Mouse (Mus musculus) embryonic facial prominence, embryonic 11.5 days (tissue): ENCODE data around the gene Srrm2. TPM values are rescaled to one million over a fixed set of nuclear protein-coding genes. Genes with fewer than 3 reads are reported as not detected.
A peak's percentile ranks its signal among the peaks of the same experiment; 100 is the strongest.

Experiments
- ATAC-seq: fragments of 200-750 bp; cut with Nextera tagmentation; replicated peaks from 2 replicates; pipeline ENCODE4 v1.8.0; 2017; ENCODE audit warnings: low read depth; ENCODE audit not compliant: insufficient number of reproducible peaks, low FRiP score, low TSS enrichment
- DNase-seq: peaks from one replicate; pipeline ENCODE4 v3.0.0-alpha.2; 2015; ENCODE audit warnings: low spot score
- H3K27ac ChIP-seq: fragments of 300-500 bp; sonication (generic); replicated peaks from 2 replicates; pipeline ENCODE4 v1.5.1; 2014; ENCODE audit warnings: mild to moderate bottlenecking, low read depth, low read length, control low read depth
- H3K27me3 ChIP-seq: fragments of 300-500 bp; sonication (generic); 2 replicates; pipeline ENCODE4 v1.6.1; 2014; ENCODE audit warnings: mild to moderate bottlenecking, low read length, moderate library complexity, mixed read lengths; ENCODE audit not compliant: control insufficient read depth, insufficient read depth
- H3K36me3 ChIP-seq: fragments of 300-500 bp; sonication (generic); replicated peaks from 2 replicates; pipeline ENCODE4 v1.6.1; 2014; ENCODE audit warnings: low read depth, mild to moderate bottlenecking, low read length, moderate library complexity, mixed read lengths; ENCODE audit not compliant: control insufficient read depth, insufficient read depth
- H3K4me1 ChIP-seq: fragments of 300-500 bp; sonication (generic); 2 replicates; pipeline ENCODE4 v1.6.1; 2014; ENCODE audit warnings: low read length, mixed read lengths; ENCODE audit not compliant: control insufficient read depth, insufficient read depth
- H3K4me2 ChIP-seq: fragments of 300-500 bp; sonication (generic); 2 replicates; pipeline ENCODE4 v1.6.1; 2014; ENCODE audit warnings: low read depth, mild to moderate bottlenecking, control low read depth, low read length, moderate library complexity
- H3K4me3 ChIP-seq: fragments of 300-500 bp; sonication (generic); 2 replicates; pipeline ENCODE4 v1.5.1; 2014; ENCODE audit warnings: low read depth, low read length, control low read depth
- H3K9ac ChIP-seq: fragments of 300-500 bp; sonication (generic); replicated peaks from 2 replicates; pipeline ENCODE4 v1.6.1; 2014; ENCODE audit warnings: mild to moderate bottlenecking, control low read depth, low read length
- H3K9me3 ChIP-seq: fragments of 300-500 bp; sonication (generic); replicated peaks from 2 replicates; pipeline ENCODE4 v1.6.1; 2016; ENCODE audit warnings: mild to moderate bottlenecking, low read length, inconsistent platforms, mixed read lengths; ENCODE audit not compliant: control insufficient read depth
- WGBS: fragments of 180-500 bp; shearing (Covaris S2); extraction: QIAGEN DNeasy Blood & Tissue Kit; methylation state at CpG from one replicate; pipeline ENCODE4 v1.1.7; 2014; 5-methylcytosine and 5-hydroxymethylcytosine counted together
- polyA plus RNA-seq: library from polyadenylated mRNA; unstranded; fragments of >200 nt; fragmentation: Nextera tagmentation; extraction: Ambion mirVana; gene quantifications from 2 replicates; pipeline ENCODE4 v1.2.1, GENCODE M21; 2014

The Srrm2 gene
- polyA plus RNA-seq, 1 experiment from 2014 or later, result 346 TPM

- 93% methylated on average over 13 of the region's 13 CpGs for WGBS
- DNase-seq, result no peak
- Histone ChIP-seq H3K9me3 (no peaks in the 10 kb centered on the region), H3K36me3 (peaks cover 28% of the 10 kb centered on the region), H3K27ac (no peak overlapping the region), H3K4me3 (no peak overlapping the region), H3K4me2 (no peak overlapping the region), H3K4me1 (no peaks in the 10 kb centered on the region), H3K9ac (no peak overlapping the region), H3K27me3 (no peaks in the 10 kb centered on the region)
- no peak for ATAC-seq
Observed at GRCm38 (mm10) chr17:23755689-23756088, 34.6 kb upstream of the Srrm2 start.

GRCm38 (mm10) chr17:23757581-23757980 lies 32.8 kb upstream of the Srrm2 start:
- no peak for DNase-seq
- Histone ChIP-seq H3K9me3 (no peaks in the 10 kb centered on the region), H3K27me3 (no peaks in the 10 kb centered on the region), H3K4me3 (no peak overlapping the region), H3K36me3 (peaks cover 27% of the 10 kb centered on the region), H3K27ac (no peak overlapping the region), H3K4me2 (no peak overlapping the region), H3K4me1 (no peaks in the 10 kb centered on the region), H3K9ac (no peak overlapping the region)
- 91% methylated on average over 9 of the region's 9 CpGs for WGBS
- ATAC-seq, result no peak

- H3K9me3 ChIP-seq, result no peaks in the 10 kb centered on the region
- DNase-seq, result no peak
- H3K4me1 ChIP-seq, result no peaks in the 10 kb centered on the region
- no peak for ATAC-seq
- no peak overlapping the region for H3K9ac ChIP-seq
- H3K4me3 ChIP-seq, result no peak overlapping the region
- H3K4me2 ChIP-seq, result no peak overlapping the region
- H3K27me3 ChIP-seq, result no peaks in the 10 kb centered on the region
- H3K36me3 ChIP-seq, result peaks cover 18% of the 10 kb centered on the region
- H3K27ac ChIP-seq, result no peak overlapping the region
- 86% methylated on average over 8 of the region's 8 CpGs for WGBS
Observed at GRCm38 (mm10) chr17:23758801-23759200, 31.5 kb upstream of the Srrm2 start.

- no peak for ATAC-seq
- H3K36me3 ChIP-seq, result peaks cover 18% of the 10 kb centered on the region
- no peaks in the 10 kb centered on the region for H3K9me3 ChIP-seq
- no peak overlapping the region for H3K9ac ChIP-seq
- no peak overlapping the region for H3K4me2 ChIP-seq
- WGBS, result 92% methylated on average over 9 of the region's 9 CpGs
- DNase-seq, result no peak
- no peaks in the 10 kb centered on the region for H3K4me1 ChIP-seq
- no peaks in the 10 kb centered on the region for H3K27me3 ChIP-seq
- no peak overlapping the region for H3K4me3 ChIP-seq
- no peak overlapping the region for H3K27ac ChIP-seq
Observed at GRCm38 (mm10) chr17:23760231-23760630, 30.1 kb upstream of the Srrm2 start.

GRCm38 (mm10) chr17:23761155-23761554 lies 29.2 kb upstream of the Srrm2 start:
- Histone ChIP-seq H3K4me1 (no peaks in the 10 kb centered on the region), H3K36me3 (peaks cover 14% of the 10 kb centered on the region), H3K27ac (no peak overlapping the region), H3K9me3 (no peaks in the 10 kb centered on the region), H3K4me2 (no peak overlapping the region), H3K4me3 (no peak overlapping the region), H3K9ac (no peak overlapping the region), H3K27me3 (no peaks in the 10 kb centered on the region)
- WGBS, result 90% methylated on average over 3 of the region's 3 CpGs
- no peak for ATAC-seq
- no peak for DNase-seq

GRCm38 (mm10) chr17:23762976-23763375 lies 27.4 kb upstream of the Srrm2 start:
- H3K9me3 ChIP-seq, result no peaks in the 10 kb centered on the region
- WGBS, result 92% methylated on average over 11 of the region's 11 CpGs
- H3K4me3 ChIP-seq, result no peak overlapping the region
- H3K36me3 ChIP-seq, result peaks cover 14% of the 10 kb centered on the region
- H3K27ac ChIP-seq, result no peak overlapping the region
- H3K27me3 ChIP-seq, result no peaks in the 10 kb centered on the region
- H3K4me1 ChIP-seq, result no peaks in the 10 kb centered on the region
- no peak overlapping the region for H3K4me2 ChIP-seq
- ATAC-seq (no peak), DNase-seq (no peak)
- H3K9ac ChIP-seq, result no peak overlapping the region

- Histone ChIP-seq H3K4me1 (no peaks in the 10 kb centered on the region), H3K9me3 (no peaks in the 10 kb centered on the region), H3K27ac (no peak overlapping the region), H3K4me2 (peak overlapping the region; percentile 57), H3K36me3 (no peaks in the 10 kb centered on the region), H3K9ac (peak overlapping the region; percentile 94), H3K4me3 (peak overlapping the region; percentile 76), H3K27me3 (no peaks in the 10 kb centered on the region)
- DNase-seq, result no peak
- WGBS, result 19% methylated on average over 2 of the region's 2 CpGs
- no peak for ATAC-seq
Observed at GRCm38 (mm10) chr17:23770493-23770892, 19.8 kb upstream of the Srrm2 start.

- WGBS, result 1% methylated on average over 19 of the region's 19 CpGs
- no peaks in the 10 kb centered on the region for H3K4me1 ChIP-seq
Observed at GRCm38 (mm10) chr17:23770896-23771283, 19.4 kb upstream of the Srrm2 start.

More at GRCm38 (mm10) chr17:23770896-23771283, 19.4 kb upstream of the Srrm2 start:
- Histone ChIP-seq H3K27ac (peak overlapping the region; percentile 53; the same call in 1 of the 2 replicates), H3K9ac (peak overlapping the region; percentile 94), H3K27me3 (no peaks in the 10 kb centered on the region), H3K36me3 (no peaks in the 10 kb centered on the region), H3K4me3 (peak overlapping the region; percentile 76), H3K4me2 (peak overlapping the region; percentile 57), H3K9me3 (no peaks in the 10 kb centered on the region)
- ATAC-seq (no peak; the same call in 1 of the 2 replicates), DNase-seq (peak; percentile 35)
